Mouse (Mus musculus): ENCODE data around the gene Pcdh15. TPM values are rescaled to one million over a fixed set of nuclear protein-coding genes. Genes with fewer than 3 reads are reported as not detected.

Pcdh15 gene
- polyA plus RNA-seq, 1 experiment from 2014 or later, result 1.9 TPM

- Histone ChIP-seq H3K9me3 (replicated peaks; ENCODE audit: control insufficient read depth, low read length) (no peaks in the 10 kb centered on the region), H3K4me1 (ENCODE audit: control insufficient read depth, insufficient read depth, low read length) (no peaks in the 10 kb centered on the region), H3K4me3 (ENCODE audit: low read depth, low read length) (no peak overlapping the region), H3K27me3 (replicated peaks; ENCODE audit: control insufficient read depth, insufficient read depth, low read length) (no peaks in the 10 kb centered on the region), H3K36me3 (ENCODE audit: control insufficient read depth, insufficient read depth, low read length) (no peaks in the 10 kb centered on the region), H3K9ac (ENCODE audit: low read length) (no peak overlapping the region), H3K27ac (ENCODE audit: low read depth, low read length) (no peak overlapping the region), H3K4me2 (ENCODE audit: low read length) (no peak overlapping the region)
- 19% methylated on average over 2 of the region's 2 CpGs for WGBS
- DNase-seq (ENCODE audit: low spot score), result peak; percentile 75
- peak; percentile 46; the same call in 1 of the 2 replicates for ATAC-seq
Observed at GRCm38 (mm10) chr10:74463972-74464371, 1364.8 kb downstream of the Pcdh15 start.

GRCm38 (mm10) chr10:74480779-74481178 is 1381.6 kb downstream of the Pcdh15 start:
- no peaks in the 10 kb centered on the region for H3K9me3 ChIP-seq (replicated peaks; ENCODE audit: control insufficient read depth, low read length)
- no peak overlapping the region for H3K4me3 ChIP-seq (ENCODE audit: low read depth, low read length)
- H3K4me2 ChIP-seq (ENCODE audit: low read length), result no peak overlapping the region
- no peaks in the 10 kb centered on the region for H3K36me3 ChIP-seq (ENCODE audit: control insufficient read depth, insufficient read depth, low read length)
- no peak overlapping the region for H3K27ac ChIP-seq (ENCODE audit: low read depth, low read length)
- DNase-seq (ENCODE audit: low spot score) (peak; percentile 79), ATAC-seq (peak; percentile 87)
- H3K4me1 ChIP-seq (ENCODE audit: control insufficient read depth, insufficient read depth, low read length), result no peaks in the 10 kb centered on the region
- no peaks in the 10 kb centered on the region for H3K27me3 ChIP-seq (replicated peaks; ENCODE audit: control insufficient read depth, insufficient read depth, low read length)
- 44% methylated on average over 3 of the region's 3 CpGs for WGBS
- H3K9ac ChIP-seq (ENCODE audit: low read length), result no peak overlapping the region

- Histone ChIP-seq H3K9me3 (replicated peaks; ENCODE audit: control insufficient read depth, low read length) (no peaks in the 10 kb centered on the region), H3K9ac (ENCODE audit: low read length) (no peak overlapping the region), H3K36me3 (ENCODE audit: control insufficient read depth, insufficient read depth, low read length) (no peaks in the 10 kb centered on the region), H3K4me1 (ENCODE audit: control insufficient read depth, insufficient read depth, low read length) (no peaks in the 10 kb centered on the region), H3K4me3 (ENCODE audit: low read depth, low read length) (no peak overlapping the region), H3K27ac (ENCODE audit: low read depth, low read length) (no peak overlapping the region), H3K27me3 (replicated peaks; ENCODE audit: control insufficient read depth, insufficient read depth, low read length) (no peaks in the 10 kb centered on the region), H3K4me2 (ENCODE audit: low read length) (no peak overlapping the region)
- DNase-seq (ENCODE audit: low spot score) (no peak), ATAC-seq (no peak)
- 87% methylated on average over 3 of the region's 3 CpGs for WGBS
Observed at GRCm38 (mm10) chr10:74512315-74512714, 1413.2 kb downstream of the Pcdh15 start.

- ATAC-seq (no peak), DNase-seq (ENCODE audit: low spot score) (no peak)
- Histone ChIP-seq H3K27me3 (replicated peaks; ENCODE audit: control insufficient read depth, insufficient read depth, low read length) (no peaks in the 10 kb centered on the region), H3K4me3 (ENCODE audit: low read depth, low read length) (no peak overlapping the region), H3K4me2 (ENCODE audit: low read length) (no peak overlapping the region), H3K4me1 (ENCODE audit: control insufficient read depth, insufficient read depth, low read length) (no peaks in the 10 kb centered on the region), H3K9ac (ENCODE audit: low read length) (no peak overlapping the region), H3K27ac (ENCODE audit: low read depth, low read length) (no peak overlapping the region), H3K9me3 (replicated peaks; ENCODE audit: control insufficient read depth, low read length) (no peaks in the 10 kb centered on the region), H3K36me3 (ENCODE audit: control insufficient read depth, insufficient read depth, low read length) (no peaks in the 10 kb centered on the region)
Observed at GRCm38 (mm10) chr10:74513743-74514142, 1414.6 kb downstream of the Pcdh15 start.

- 84% methylated on average over 2 of the region's 2 CpGs for WGBS
- H3K9ac ChIP-seq (ENCODE audit: low read length), result no peak overlapping the region
- no peak overlapping the region for H3K4me2 ChIP-seq (ENCODE audit: low read length)
- no peaks in the 10 kb centered on the region for H3K9me3 ChIP-seq (replicated peaks; ENCODE audit: control insufficient read depth, low read length)
- ATAC-seq (no peak), DNase-seq (ENCODE audit: low spot score) (no peak)
- no peak overlapping the region for H3K27ac ChIP-seq (ENCODE audit: low read depth, low read length)
- H3K36me3 ChIP-seq (ENCODE audit: control insufficient read depth, insufficient read depth, low read length), result no peaks in the 10 kb centered on the region
- H3K4me3 ChIP-seq (ENCODE audit: low read depth, low read length), result no peak overlapping the region
- H3K27me3 ChIP-seq (replicated peaks; ENCODE audit: control insufficient read depth, insufficient read depth, low read length), result no peaks in the 10 kb centered on the region
- H3K4me1 ChIP-seq (ENCODE audit: control insufficient read depth, insufficient read depth, low read length), result no peaks in the 10 kb centered on the region
Observed at GRCm38 (mm10) chr10:74538371-74538770, 1439.2 kb downstream of the Pcdh15 start.

- Histone ChIP-seq H3K9me3 (replicated peaks; ENCODE audit: control insufficient read depth, low read length) (no peaks in the 10 kb centered on the region), H3K36me3 (ENCODE audit: control insufficient read depth, insufficient read depth, low read length) (no peaks in the 10 kb centered on the region), H3K27me3 (replicated peaks; ENCODE audit: control insufficient read depth, insufficient read depth, low read length) (no peaks in the 10 kb centered on the region), H3K27ac (ENCODE audit: low read depth, low read length) (no peak overlapping the region), H3K4me1 (ENCODE audit: control insufficient read depth, insufficient read depth, low read length) (no peaks in the 10 kb centered on the region), H3K4me3 (ENCODE audit: low read depth, low read length) (no peak overlapping the region), H3K4me2 (ENCODE audit: low read length) (no peak overlapping the region), H3K9ac (ENCODE audit: low read length) (no peak overlapping the region)
- no peak for DNase-seq (ENCODE audit: low spot score)
- 72% methylated on average over 2 of the region's 2 CpGs for WGBS
- ATAC-seq, result no peak
Observed at GRCm38 (mm10) chr10:74555326-74555725, 1456.2 kb downstream of the Pcdh15 start.

- Histone ChIP-seq H3K4me2 (ENCODE audit: low read length) (no peak overlapping the region), H3K4me1 (ENCODE audit: control insufficient read depth, insufficient read depth, low read length) (no peaks in the 10 kb centered on the region), H3K9me3 (replicated peaks; ENCODE audit: control insufficient read depth, low read length) (no peaks in the 10 kb centered on the region), H3K27ac (ENCODE audit: low read depth, low read length) (no peak overlapping the region), H3K9ac (ENCODE audit: low read length) (no peak overlapping the region), H3K27me3 (replicated peaks; ENCODE audit: control insufficient read depth, insufficient read depth, low read length) (no peaks in the 10 kb centered on the region), H3K4me3 (ENCODE audit: low read depth, low read length) (no peak overlapping the region), H3K36me3 (ENCODE audit: control insufficient read depth, insufficient read depth, low read length) (no peaks in the 10 kb centered on the region)
- WGBS, result 64% methylated on average over 3 of the region's 3 CpGs
- no peak for DNase-seq (ENCODE audit: low spot score)
- ATAC-seq, result no peak; the same call in 1 of the 2 replicates
Observed at GRCm38 (mm10) chr10:74569603-74570002, 1470.5 kb downstream of the Pcdh15 start.

- Histone ChIP-seq H3K27ac (ENCODE audit: low read depth, low read length) (no peak overlapping the region), H3K9ac (ENCODE audit: low read length) (no peak overlapping the region), H3K4me1 (ENCODE audit: control insufficient read depth, insufficient read depth, low read length) (no peaks in the 10 kb centered on the region), H3K4me3 (ENCODE audit: low read depth, low read length) (no peak overlapping the region), H3K36me3 (ENCODE audit: control insufficient read depth, insufficient read depth, low read length) (no peaks in the 10 kb centered on the region), H3K4me2 (ENCODE audit: low read length) (no peak overlapping the region), H3K9me3 (replicated peaks; ENCODE audit: control insufficient read depth, low read length) (no peaks in the 10 kb centered on the region), H3K27me3 (replicated peaks; ENCODE audit: control insufficient read depth, insufficient read depth, low read length) (no peaks in the 10 kb centered on the region)
- ATAC-seq (no peak), DNase-seq (ENCODE audit: low spot score) (no peak)
- WGBS, result 89% methylated on average over 2 of the region's 2 CpGs
Observed at GRCm38 (mm10) chr10:74579924-74580323, 1480.8 kb downstream of the Pcdh15 start.

GRCm38 (mm10) chr10:74591799-74592198 is 1492.7 kb downstream of the Pcdh15 start:
- Histone ChIP-seq H3K4me1 (ENCODE audit: control insufficient read depth, insufficient read depth, low read length) (no peaks in the 10 kb centered on the region), H3K4me3 (ENCODE audit: low read depth, low read length) (no peak overlapping the region), H3K9ac (ENCODE audit: low read length) (no peak overlapping the region), H3K27ac (ENCODE audit: low read depth, low read length) (no peak overlapping the region), H3K27me3 (replicated peaks; ENCODE audit: control insufficient read depth, insufficient read depth, low read length) (no peaks in the 10 kb centered on the region), H3K9me3 (replicated peaks; ENCODE audit: control insufficient read depth, low read length) (no peaks in the 10 kb centered on the region), H3K4me2 (ENCODE audit: low read length) (no peak overlapping the region), H3K36me3 (ENCODE audit: control insufficient read depth, insufficient read depth, low read length) (no peaks in the 10 kb centered on the region)
- ATAC-seq (no peak), DNase-seq (ENCODE audit: low spot score) (no peak)
- 78% methylated on average over 3 of the region's 3 CpGs for WGBS
